Mouse (Mus musculus): ENCODE results near the gene Cd38.

Cd38 gene

GRCm38 (mm10) chr5:43868253-43868652 lies at the start of gene Cd38:
Gene Cd38, plus strand, starts transcription at chr5:43868553.
- DNase-seq (ENCODE audit: low spot score) = no peak

DNA sequence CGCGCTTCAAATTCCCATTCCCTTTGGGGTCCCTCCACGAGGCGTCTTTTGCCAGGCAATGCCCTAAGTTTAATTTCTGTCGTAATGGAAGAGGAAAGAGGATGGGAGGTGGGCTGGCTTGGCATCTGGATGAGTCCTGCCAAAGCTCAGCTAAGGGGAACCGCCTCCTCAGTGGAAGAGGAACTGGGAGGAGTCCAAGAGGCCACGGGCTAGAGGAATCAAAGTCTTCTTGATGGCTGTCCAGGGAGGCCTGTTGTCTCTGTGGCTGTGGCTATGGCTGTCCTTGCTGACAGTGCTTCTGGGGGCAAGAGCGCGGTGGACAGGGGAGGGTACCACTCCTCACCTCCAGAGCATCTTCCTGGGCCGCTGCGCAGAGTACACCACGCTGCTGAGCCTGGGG lies 49.7 kb upstream of the Cd38 start, which contains the start of gene Bst1:
Bst1 (plus strand) TSS at position 191 of the 400 bp plus-strand sequence.
- DNase-seq (ENCODE audit: low spot score) = no peak

DNA sequence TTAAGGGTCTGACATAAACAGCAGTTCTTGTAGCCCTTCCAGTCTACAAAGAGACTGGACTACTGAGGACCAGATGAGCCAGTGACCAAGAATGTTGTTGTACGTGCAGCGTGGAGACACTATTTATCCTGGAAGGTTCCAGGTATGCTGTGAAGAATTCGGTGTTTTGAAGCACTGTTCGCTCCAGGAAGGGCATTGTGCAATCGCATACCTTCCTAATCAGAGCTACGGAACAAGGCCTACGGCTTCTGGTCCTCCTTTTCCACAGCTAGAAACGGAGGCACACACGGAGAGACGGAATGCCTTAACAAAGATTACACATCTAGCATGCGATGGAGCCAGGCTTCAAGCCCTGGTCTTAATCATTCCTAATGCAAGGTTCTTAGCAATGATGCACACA lies 47.6 kb upstream of the Cd38 start:
- DNase-seq (ENCODE audit: low spot score) = no peak

DNA sequence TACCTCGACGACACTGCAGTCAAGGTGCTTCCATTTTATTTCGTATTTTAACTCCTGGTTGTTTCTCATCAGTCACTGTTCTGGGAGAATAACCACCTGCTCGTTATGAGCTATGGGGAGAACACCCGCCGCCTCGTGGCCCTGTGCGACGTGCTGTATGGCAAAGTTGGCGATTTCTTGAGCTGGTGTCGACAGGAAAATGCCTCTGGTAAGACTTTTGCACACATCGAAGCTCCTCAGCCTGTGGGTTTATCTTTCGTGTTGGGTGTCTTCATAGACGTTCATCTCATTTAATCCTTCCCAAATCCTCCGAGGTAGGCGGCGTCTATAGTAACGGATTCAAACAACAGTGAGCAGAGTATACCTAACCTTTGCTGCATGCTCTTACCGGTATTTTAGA lies 46.8 kb upstream of the Cd38 start, which contains the start of gene Fbxl5:
Fbxl5 (minus strand) TSS at position 101 of the 400 bp plus-strand sequence.
- DNase-seq (ENCODE audit: low spot score) = no peak

DNA sequence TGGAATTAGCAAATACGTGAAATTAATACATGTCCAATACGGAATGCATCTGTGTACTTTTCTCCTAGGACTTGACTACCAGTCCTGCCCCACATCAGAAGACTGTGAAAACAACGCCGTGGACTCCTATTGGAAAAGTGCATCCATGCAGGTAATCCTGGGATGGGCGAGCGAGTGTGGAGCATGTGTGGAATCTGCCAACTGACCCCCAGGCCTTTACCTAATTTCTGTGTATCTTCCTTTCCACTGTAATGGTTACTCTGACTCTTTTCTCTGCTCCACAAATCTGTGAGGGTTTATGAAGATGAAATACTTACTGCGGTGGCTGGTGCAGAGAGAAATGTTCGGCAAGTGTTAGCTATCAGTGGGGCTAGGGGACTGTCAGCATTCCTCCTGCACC lies 46.2 kb upstream of the Cd38 start:
- no peak for DNase-seq (ENCODE audit: low spot score)

GRCm38 (mm10) chr5:43822824-43823223 lies 45.5 kb upstream of the Cd38 start:
- no peak for DNase-seq (ENCODE audit: low spot score)

GRCm38 (mm10) chr5:43824580-43824979 lies 43.8 kb upstream of the Cd38 start:
- peak; percentile 75 for DNase-seq (ENCODE audit: low spot score)

DNA sequence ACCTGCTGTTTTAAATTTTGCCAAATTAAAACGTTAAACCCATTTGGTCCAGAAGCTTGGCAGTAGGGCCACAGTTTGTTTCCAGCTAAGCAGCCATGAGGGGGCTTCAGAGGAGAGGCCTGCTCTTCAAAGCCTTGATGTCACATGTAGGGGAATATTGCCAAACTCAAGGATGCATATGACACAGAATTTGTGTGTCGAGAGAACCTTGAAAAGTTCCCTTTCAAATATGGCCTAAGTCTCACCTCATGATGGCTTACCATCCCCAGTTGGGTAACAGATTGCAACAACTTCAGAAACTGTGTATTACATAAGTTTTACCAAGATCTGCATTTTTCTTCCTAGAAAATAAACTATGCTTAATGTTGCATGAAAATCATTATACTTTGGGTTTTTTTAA lies 41.5 kb upstream of the Cd38 start:
- DNase-seq (ENCODE audit: low spot score) = no peak

GRCm38 (mm10) chr5:43827366-43827765 lies 41.0 kb upstream of the Cd38 start:
- no peak for DNase-seq (ENCODE audit: low spot score)

DNA sequence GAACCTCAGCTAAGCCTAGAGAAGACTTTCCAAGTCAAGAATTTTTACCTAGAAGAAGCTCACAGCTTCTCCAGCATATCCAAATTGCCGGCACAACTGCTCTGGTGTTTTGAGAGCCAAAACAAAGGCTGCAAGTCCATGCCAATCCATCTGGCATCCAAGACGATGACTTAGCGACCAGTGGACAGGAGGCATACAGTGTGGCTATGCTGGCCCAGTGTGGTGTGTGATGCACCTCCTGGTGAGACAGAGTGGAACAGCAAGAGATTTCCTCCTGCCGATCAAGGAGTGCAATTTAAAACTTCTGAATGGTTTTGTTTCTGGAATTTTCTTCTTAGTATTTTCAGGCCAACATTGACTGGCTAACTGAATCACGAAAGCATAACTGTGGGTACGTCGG lies 31.8 kb upstream of the Cd38 start:
- DNase-seq (ENCODE audit: low spot score) = no peak

GRCm38 (mm10) chr5:43837372-43837771 lies 31.0 kb upstream of the Cd38 start:
- DNase-seq (ENCODE audit: low spot score) = peak; percentile 27

- peak; percentile 57 for DNase-seq (ENCODE audit: low spot score)
These were observed 27.0 kb upstream of the Cd38 start for GRCm38 (mm10) chr5:43841144-43842010.

DNA sequence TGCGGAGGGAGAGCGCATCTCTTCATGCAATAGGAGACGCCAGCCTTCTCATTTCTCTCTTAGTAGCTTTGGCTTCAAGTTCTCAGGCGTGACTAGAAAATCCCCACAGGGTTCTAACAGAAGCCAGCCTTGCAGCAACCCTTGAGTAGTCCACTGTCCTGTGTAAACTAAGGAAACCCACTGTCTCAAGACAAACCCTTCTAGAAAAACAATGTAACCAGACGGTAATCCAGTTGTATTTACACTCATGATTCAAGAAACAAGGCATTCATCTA lies 26.4 kb upstream of the Cd38 start:
- DNase-seq (ENCODE audit: low spot score) = no peak

DNA sequence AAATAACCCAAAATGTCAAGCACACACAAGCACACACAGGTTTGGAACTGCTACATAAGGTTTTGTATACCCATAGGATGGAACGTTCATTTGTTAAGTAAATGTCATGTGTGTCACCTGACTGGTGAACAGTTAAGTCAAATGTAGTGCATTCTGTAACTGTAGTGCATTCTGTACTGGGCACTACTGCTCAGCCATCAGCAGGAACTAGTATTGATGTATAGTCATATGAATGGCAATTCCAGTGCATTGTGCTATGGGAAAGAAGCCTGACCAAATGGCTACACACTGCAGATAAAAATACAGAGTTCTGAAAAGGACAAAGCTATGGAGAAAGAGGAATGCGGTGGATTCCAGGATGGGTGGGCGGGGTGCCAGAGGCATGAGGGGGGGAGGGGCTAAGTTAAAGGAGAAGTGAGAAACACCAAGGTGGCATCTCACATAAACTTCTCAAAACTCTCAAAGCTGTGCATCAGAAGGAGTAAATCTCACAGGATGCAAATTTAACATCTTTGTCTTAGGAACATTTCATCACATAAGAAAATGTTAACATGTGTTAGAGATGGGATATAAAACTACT lies 25.7 kb upstream of the Cd38 start:
- no peak for DNase-seq (ENCODE audit: low spot score)

GRCm38 (mm10) chr5:43845083-43845482 lies 23.3 kb upstream of the Cd38 start:
- no peak for DNase-seq (ENCODE audit: low spot score)

GRCm38 (mm10) chr5:43845646-43846045 lies 22.7 kb upstream of the Cd38 start:
- DNase-seq (ENCODE audit: low spot score) = no peak

- DNase-seq (ENCODE audit: low spot score) = no peak
These were observed 22.1 kb upstream of the Cd38 start for GRCm38 (mm10) chr5:43846227-43846626.

DNA sequence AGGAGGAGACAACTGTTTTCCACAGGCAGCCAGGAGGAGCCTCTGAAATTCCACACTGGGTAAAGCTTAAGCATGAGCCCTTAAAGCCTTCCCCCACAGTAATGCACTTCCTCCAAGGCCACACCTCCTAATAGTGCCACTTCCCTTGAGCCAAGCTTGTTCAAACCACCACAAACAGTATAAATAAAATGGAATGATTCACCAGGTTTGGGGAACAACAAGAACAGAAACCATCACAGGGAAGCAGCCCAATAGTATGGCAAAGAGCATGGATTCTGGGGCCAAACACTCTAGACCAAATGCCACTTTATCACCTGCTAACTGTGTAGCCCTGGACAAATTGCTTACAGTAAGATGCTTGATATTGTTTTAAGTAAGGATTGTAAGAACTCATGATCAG lies 20.8 kb upstream of the Cd38 start:
- DNase-seq (ENCODE audit: low spot score) = no peak

GRCm38 (mm10) chr5:43848275-43848674 lies 20.1 kb upstream of the Cd38 start:
- no peak for DNase-seq (ENCODE audit: low spot score)

DNA sequence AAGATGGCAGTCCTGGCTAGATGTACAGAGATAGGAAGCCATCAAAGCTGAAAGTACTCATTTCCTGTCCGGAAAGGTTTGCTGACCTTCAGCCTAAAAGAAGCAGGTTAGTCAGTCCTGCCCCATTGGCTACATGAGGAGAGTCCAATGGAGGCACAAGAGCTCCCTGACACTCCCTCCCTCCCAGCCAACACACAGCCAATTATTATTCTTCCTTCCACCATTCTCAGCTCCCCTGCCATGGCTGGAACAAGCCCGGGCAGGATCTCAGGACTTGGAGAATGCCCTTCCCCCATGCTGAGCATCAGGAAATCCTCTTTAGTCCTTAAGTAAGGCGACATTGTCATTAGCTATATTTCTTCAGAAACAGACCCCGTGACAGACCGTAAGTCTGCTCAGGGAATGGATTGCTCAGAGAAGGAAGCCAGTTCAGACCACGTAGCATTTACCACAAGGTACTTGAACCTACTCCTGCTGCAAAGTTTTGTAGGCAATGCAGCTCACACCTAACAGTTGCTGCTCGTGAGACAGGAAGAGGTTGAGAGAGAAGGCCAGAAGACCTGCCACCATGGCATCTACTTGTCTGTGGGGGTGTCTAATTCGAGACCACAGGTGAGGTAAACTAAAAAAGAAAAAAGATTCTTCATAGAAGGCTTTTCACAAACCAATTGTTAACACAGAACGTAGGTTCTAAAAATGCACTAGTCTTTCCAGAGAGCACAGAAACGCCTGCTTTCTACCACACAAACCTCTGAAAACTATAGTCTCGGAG lies 15.1 kb upstream of the Cd38 start:
- peak; percentile 23 for DNase-seq (ENCODE audit: low spot score)

GRCm38 (mm10) chr5:43853868-43854488 lies 14.4 kb upstream of the Cd38 start:
- no peak for DNase-seq (ENCODE audit: low spot score)

DNA sequence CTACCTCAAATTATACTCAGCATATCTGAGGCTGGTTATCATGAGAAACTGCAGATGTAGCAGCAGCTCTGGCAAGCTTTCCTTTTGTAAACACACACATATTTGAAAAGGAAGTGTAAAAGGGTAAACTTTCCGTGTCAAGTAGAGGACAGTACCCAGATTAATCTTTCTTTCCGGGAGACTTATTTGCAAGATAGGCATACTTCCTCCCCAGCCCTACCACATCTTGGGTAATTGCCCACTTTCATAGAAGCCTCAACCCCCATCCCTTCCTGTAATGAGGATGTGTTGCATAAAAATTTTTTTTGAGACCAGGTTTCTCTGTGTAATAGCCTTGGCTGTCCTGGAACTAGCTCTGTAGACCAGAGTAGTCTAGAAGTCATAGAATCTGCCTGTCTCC lies 12.6 kb upstream of the Cd38 start:
- no peak for DNase-seq (ENCODE audit: low spot score)

- no peak for DNase-seq (ENCODE audit: low spot score)
These were observed 8.7 kb upstream of the Cd38 start for GRCm38 (mm10) chr5:43859663-43860062.
